Mouse (Mus musculus): ENCODE measurements around the gene Ormdl3. TPM values are rescaled to one million over a fixed set of nuclear protein-coding genes. Genes with fewer than 3 reads are reported as not detected.
A peak's percentile ranks its signal among the peaks of the same experiment; 100 is the strongest.
"Not testable (repeated sequence)": the region's sequence is repeated elsewhere in the genome, so short reads cannot be mapped to it uniquely, and the experiment has no call there.

Ormdl3 gene
- 10 to 100 TPM in 2 of 26 experiments, 1 to 10 TPM in 23, under 1 TPM in 1; 0.87 to 11.5 (median 2.3) TPM for total RNA-seq (2018; cell fraction: chromatin; rRNA removed)
- total RNA-seq (2018; cell fraction: cytosol; rRNA removed) = 10 to 100 TPM in 24 of 26 experiments, 1 to 10 TPM in 2; 8.2 to 24.7 (median 16.7) TPM
- total RNA-seq (2018; cell fraction: nucleus; rRNA removed) = 10 to 100 TPM in 15 of 26 experiments, 1 to 10 TPM in 11; 5.1 to 25.3 (median 11.7) TPM
- 12.4 to 23.2 TPM (median 22.9 TPM) in 3 replicates for polyA plus RNA-seq (2018)

DNA sequence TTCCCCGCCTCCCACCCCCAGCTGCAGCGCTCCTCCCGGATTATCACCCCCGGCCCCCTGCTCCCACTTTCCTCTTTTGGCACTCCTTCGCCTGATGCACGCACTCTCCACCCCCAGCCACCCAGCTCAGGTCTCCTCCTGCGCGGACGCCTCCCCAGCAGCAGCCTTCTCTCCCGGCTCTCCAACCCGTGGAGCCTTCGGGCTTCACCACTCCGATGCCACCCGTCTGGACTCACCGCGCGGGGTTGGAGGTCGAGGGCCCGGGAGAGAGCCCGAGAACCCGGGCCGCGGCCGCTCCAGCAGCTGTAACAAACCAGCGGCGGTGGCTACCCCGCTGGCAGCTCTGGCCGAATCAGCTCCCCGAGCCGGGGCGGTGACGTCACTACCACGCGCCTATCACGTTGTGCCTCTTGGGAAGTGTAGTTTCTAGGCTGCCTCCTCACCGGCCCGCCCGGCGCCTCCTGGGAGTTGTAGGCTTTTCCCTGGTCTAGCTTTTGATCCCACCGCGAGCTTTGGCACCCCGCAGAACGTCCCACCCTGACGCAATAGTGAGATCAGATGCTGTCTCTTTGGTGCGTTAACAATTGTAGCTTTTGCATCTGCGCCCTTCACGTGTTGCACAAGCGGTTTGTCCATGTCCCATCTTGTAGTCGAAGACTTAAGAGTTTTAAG lies at the start of gene Ormdl3:
Gene Ormdl3, minus strand, starts transcription at position 477 of the 672 bp plus-strand sequence.
- Histone ChIP-seq H3K79me2 (ENCODE audit: inconsistent target) (peaks cover 27% of the 10 kb centered on the region), H3K27ac (peak within 1 kb of the TSS; percentile 35), H3K4me3 (ENCODE audit: inconsistent target) (peak within 1 kb of the TSS; percentile 89), H3K36me3 (ENCODE audit: inconsistent target) (peaks cover 13% of the 10 kb centered on the region; the same call in 1 of the 2 replicates)
- under 1% methylated on average over 46 of the region's 49 CpGs for WGBS (ENCODE audit: missing documents)

DNA sequence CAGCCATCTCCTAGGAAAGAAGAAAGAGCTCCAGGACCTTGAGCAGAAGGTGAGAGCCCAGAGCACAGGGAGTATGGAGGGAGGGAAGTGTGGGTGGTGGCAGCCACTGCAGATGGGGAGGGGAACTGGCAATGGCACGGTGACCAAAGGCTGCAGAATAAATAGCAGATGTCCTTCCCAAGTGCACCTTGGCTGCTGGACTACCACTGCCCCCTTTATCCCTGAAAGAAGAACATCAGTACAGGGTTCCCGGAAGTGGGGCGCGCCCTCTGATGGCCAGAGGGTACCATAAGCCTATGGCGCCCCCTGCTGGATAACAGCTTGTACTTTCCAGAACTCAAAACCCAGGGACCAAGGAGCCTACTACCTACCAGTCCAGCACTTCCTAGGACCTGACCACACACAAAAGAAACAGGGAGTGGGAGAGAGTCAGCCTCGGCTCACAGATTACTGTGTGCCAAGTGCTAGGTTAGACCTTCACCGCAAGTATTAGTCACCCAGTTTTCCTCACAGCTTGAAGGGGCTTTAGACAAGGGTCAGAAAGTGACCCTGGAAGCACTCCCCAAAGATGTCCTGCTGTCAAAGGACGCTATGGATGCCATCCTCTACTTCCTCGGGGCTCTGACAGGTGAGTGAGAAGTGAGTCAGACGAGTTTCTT lies 48.3 kb upstream of the Ormdl3 start:
- H3K27ac ChIP-seq; H3K4me3 ChIP-seq (ENCODE audit: inconsistent target): not testable (repeated sequence)
- 39% methylated on average over 10 of the region's 10 CpGs for WGBS (ENCODE audit: missing documents)

GRCm38 (mm10) chr11:98630646-98631045 lies 43.5 kb upstream of the Ormdl3 start:
- Histone ChIP-seq H3K79me2 (ENCODE audit: inconsistent target) (no peaks in the 10 kb centered on the region), H3K4me3 (ENCODE audit: inconsistent target) (no peak overlapping the region), H3K36me3 (ENCODE audit: inconsistent target) (no peaks in the 10 kb centered on the region), H3K27ac (no peak overlapping the region)
- 88% methylated on average over 5 of the region's 5 CpGs for WGBS (ENCODE audit: missing documents)

More for the DNA sequence above, 48.3 kb upstream of the Ormdl3 start:
- H3K79me2 ChIP-seq (ENCODE audit: inconsistent target); H3K36me3 ChIP-seq (ENCODE audit: inconsistent target): not testable (repeated sequence)

DNA sequence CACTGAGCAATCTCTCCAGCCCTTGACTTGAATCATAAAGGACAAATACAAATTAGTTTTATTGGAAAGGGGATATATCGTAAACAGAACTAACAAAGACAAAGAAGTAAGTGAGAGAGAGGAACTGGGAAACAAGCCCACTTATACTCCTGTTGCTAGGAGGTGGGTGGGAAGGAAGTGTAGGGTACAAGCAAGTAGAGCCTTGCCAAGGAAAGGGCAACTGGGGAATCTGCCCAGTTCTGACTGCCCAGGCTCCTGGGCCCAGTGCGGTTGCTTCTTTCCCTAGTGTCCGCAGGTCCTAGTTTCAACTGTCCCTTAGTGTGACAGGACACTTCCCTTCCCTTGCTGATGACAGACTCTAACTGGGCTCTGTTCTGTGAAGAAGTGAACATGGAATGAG lies 41.5 kb upstream of the Ormdl3 start:
- H3K27ac ChIP-seq = no peak overlapping the region
- H3K4me3 ChIP-seq (ENCODE audit: inconsistent target) = no peak overlapping the region
- H3K36me3 ChIP-seq (ENCODE audit: inconsistent target) = no peaks in the 10 kb centered on the region
- no peaks in the 10 kb centered on the region for H3K79me2 ChIP-seq (ENCODE audit: inconsistent target)
- WGBS (ENCODE audit: missing documents) = 89% methylated on average over 1 of the region's 3 CpGs

DNA sequence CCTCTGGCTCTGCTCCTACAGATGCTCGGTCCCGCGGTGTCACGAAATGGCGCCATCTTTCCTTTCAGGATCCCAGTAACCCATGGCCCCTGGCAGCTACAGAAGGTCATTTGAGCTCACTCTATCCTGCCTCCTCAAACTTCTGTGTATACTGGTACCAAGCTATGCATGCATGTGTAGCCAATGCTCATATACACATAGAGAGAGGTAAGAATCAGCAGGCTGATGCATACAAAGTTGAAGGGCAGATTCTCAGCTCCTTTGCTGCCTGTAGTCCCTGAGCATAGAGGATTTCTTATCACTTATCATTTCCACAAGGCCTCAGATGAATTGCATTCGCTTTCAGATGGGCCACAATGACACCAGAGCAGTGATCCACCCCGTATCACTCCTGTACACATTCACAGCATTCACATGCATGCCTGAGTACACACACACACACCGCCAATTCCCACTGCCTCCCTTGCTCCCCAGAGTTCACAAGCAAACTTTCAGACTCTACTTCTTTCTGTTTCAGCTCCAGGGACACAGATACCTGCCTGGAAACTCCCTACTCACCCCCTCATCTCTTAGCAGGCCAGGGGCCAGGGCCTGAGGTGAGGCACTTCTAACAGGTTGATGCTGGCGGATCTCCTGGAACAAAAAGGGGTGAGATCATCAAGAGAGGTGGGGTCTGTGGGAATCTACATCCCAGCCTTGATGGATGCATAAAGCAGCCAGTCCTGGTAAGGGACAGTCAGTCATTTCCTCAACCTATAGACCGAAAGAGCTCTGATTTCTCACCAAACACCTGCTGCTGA lies 38.6 kb upstream of the Ormdl3 start, which contains the start of the genes Gm12355 and Gsdma3:
Gene Gm12355, minus strand, starts transcription at position 51 of the 800 bp plus-strand sequence.
Gene Gsdma3, plus strand, starts transcription at position 750 of the 800 bp plus-strand sequence.
- Histone ChIP-seq H3K79me2 (ENCODE audit: inconsistent target) (no peaks in the 10 kb centered on the region), H3K4me3 (ENCODE audit: inconsistent target) (no peak within 1 kb of the TSS), H3K27ac (no peak within 1 kb of the TSS), H3K36me3 (ENCODE audit: inconsistent target) (no peaks in the 10 kb centered on the region)
- 91% methylated on average over 10 of the region's 10 CpGs for WGBS (ENCODE audit: missing documents)

GRCm38 (mm10) chr11:98624381-98624780 lies 37.2 kb upstream of the Ormdl3 start:
- not testable (repeated sequence) for H3K36me3 ChIP-seq (ENCODE audit: inconsistent target); H3K79me2 ChIP-seq (ENCODE audit: inconsistent target); H3K27ac ChIP-seq; H3K4me3 ChIP-seq (ENCODE audit: inconsistent target)
- WGBS (ENCODE audit: missing documents) = 100% methylated on average over 1 of the region's 2 CpGs

DNA sequence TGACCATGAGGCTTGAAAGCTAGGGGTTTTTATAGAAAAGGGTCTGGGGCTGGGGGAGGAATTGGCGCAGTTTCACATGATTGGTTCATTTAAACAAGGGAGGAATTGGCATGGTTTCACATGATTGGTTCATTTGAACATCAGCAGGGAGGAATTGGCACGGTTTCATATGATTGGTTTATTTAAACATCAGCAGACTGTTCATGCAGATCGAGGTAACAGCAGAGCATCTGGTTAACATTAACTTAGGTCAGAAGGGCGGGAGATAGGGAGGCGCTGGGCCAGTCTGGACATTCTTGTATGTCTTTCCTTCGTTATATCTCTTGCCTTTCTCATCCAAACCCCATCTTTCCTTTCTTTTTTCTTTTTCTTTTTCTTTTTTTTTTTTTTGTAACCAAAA lies 36.8 kb upstream of the Ormdl3 start:
- H3K27ac ChIP-seq; H3K36me3 ChIP-seq (ENCODE audit: inconsistent target); H3K79me2 ChIP-seq (ENCODE audit: inconsistent target); H3K4me3 ChIP-seq (ENCODE audit: inconsistent target): not testable (repeated sequence)
- WGBS (ENCODE audit: missing documents) = 82% methylated on average over 6 of the region's 6 CpGs

DNA sequence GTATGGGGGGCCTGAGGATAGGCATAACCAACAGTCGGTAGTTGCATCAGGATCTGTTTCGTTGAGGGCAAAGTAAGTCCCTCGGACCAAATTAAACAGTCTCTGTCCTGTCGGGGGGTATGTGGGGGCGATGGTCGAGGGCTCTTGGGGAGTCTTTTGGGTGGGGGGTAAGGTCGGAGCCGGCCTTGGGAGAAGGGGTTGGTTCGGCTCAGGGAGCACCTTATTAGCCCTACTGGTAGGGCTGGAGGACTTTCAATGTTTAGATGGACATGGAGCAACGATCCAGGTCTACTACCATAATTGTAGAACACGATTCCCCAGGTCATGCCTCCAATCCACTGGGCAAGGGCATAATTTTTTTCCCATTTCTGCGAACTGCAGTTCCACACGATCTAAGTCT lies 33.6 kb upstream of the Ormdl3 start:
- WGBS (ENCODE audit: missing documents) = 96% methylated on average over 13 of the region's 13 CpGs
- no peaks in the 10 kb centered on the region for H3K36me3 ChIP-seq (ENCODE audit: inconsistent target)

DNA sequence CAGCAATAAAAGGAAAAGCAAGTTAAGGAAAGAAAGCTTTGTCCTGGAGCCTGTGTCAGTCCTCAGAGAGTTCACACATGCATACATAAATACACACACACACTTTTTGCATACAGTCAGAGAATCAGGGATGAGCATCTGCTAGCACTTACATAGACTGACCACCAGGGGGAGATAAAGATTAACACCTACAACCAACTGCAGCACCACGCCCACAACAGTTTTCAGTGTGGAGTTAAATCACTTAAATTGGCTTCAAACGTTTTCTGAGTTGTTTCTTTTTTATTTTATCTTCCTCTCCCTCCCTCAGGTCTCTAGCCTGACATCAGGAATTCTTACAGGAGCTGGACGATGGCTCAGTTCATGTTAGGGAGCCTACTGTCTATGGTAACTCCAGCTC lies 19.6 kb upstream of the Ormdl3 start:
- WGBS (ENCODE audit: missing documents) = 7% methylated on average over 3 of the region's 3 CpGs
- no peak overlapping the region for H3K4me3 ChIP-seq (ENCODE audit: inconsistent target)
- H3K79me2 ChIP-seq (ENCODE audit: inconsistent target) = no peaks in the 10 kb centered on the region

More for the DNA sequence above, 33.6 kb upstream of the Ormdl3 start:
- Histone ChIP-seq H3K79me2 (ENCODE audit: inconsistent target) (no peaks in the 10 kb centered on the region), H3K4me3 (ENCODE audit: inconsistent target) (no peak overlapping the region), H3K27ac (no peak overlapping the region)

DNA sequence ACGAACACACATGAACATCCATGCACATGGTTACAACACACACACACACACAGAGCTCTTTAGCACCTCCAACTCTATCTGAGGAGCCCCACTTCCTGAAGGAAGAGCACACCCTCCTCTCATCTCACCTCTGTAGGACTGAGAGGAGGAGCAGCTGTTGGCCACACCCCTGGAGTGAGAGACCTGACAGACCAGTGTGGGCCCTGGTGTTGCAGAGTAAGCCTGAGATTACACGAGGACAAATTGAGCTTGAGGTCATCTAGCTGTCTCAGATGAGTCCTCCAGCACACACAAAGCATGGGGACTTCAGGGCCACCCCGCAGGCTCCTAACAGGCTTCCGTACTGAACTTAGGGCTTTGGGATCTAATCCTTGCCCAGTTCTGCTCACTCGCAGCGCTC lies 17.7 kb upstream of the Ormdl3 start:
- H3K79me2 ChIP-seq (ENCODE audit: inconsistent target); H3K36me3 ChIP-seq (ENCODE audit: inconsistent target); H3K4me3 ChIP-seq (ENCODE audit: inconsistent target); H3K27ac ChIP-seq: not testable (repeated sequence)
- 73% methylated on average over 6 of the region's 6 CpGs for WGBS (ENCODE audit: missing documents)

More for the DNA sequence above, 19.6 kb upstream of the Ormdl3 start:
- Histone ChIP-seq H3K27ac (no peak overlapping the region), H3K36me3 (ENCODE audit: inconsistent target) (no peaks in the 10 kb centered on the region)

DNA sequence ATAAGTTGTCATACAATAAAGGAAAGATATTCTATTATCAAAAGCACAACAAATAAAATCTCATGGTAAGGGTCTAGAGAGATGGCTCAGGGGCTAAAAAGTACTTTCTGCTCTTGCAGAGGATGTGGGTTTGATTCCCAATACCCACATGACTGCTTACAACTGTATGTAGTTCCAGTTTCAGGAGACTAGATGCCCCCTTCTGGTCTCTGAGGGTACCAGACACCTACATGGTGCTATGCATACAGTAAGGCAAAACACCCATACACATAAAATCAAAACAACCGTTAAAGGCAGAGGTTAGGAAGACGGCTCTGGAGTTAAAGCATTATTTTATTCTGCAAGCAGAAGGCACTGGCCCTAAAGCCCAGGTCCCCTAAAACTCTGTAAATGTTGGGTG lies 16.8 kb upstream of the Ormdl3 start:
- no peak overlapping the region for H3K4me3 ChIP-seq (ENCODE audit: inconsistent target)
- 87% methylated on average over 2 of the region's 2 CpGs for WGBS (ENCODE audit: missing documents)
- no peaks in the 10 kb centered on the region for H3K36me3 ChIP-seq (ENCODE audit: inconsistent target)
- H3K27ac ChIP-seq = no peak overlapping the region
- no peaks in the 10 kb centered on the region for H3K79me2 ChIP-seq (ENCODE audit: inconsistent target)

DNA sequence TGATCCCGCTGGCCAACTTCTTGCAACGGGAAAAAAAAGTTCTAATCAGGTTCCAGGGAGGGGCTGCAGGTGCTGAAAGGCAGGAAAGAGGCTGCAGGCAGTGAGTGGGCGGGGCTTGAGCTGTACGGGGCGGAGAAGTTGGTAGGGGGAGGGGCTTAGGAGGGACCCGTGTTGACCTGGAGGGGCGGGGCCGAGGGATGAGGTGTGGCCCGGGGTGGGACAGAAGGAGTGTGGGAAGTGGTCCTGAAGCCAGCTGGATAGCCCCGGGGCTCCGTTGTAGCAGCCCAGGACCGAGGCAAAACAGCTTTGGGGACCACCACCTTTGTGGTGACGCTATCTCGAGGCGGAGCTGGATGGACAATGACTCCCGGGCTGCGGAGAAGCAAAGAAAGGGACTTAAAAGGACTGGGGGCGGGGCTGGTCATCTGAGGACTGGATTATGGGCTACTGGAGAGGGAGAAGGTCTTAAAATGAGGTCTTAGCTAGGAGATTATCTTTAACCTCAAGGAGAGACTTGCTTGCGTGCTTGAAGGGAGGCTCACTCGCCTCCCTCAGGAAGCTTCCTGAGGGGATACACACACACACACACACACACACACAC lies 15.0 kb upstream of the Ormdl3 start:
- Histone ChIP-seq H3K27ac (no peak overlapping the region), H3K4me3 (ENCODE audit: inconsistent target) (no peak overlapping the region), H3K36me3 (ENCODE audit: inconsistent target) (no peaks in the 10 kb centered on the region), H3K79me2 (ENCODE audit: inconsistent target) (no peaks in the 10 kb centered on the region)
- WGBS (ENCODE audit: missing documents) = 6% methylated on average over 19 of the region's 20 CpGs

DNA sequence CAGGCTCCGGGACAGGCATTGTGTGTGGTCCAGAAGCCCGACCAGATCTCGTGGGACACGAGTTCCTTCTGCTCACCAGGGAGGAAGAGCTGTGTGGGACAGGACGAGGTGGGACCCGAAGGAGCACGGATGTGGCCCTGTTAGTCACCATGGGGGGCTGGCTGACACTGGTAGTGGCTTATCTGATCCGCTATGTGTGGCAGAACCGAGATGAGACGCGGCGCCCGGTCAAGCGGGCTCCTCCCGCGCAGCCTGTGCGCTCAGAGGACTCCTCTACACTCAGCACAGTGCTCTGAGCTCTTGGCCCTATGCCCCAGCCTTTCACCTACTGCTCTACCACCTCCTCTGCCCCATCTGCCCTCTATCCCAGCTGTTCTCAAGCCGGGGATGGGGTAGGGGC lies 12.1 kb upstream of the Ormdl3 start:
- Histone ChIP-seq H3K36me3 (ENCODE audit: inconsistent target) (no peaks in the 10 kb centered on the region), H3K4me3 (ENCODE audit: inconsistent target) (no peak overlapping the region), H3K27ac (no peak overlapping the region), H3K79me2 (ENCODE audit: inconsistent target) (no peaks in the 10 kb centered on the region)
- 26% methylated on average over 18 of the region's 18 CpGs for WGBS (ENCODE audit: missing documents)

- Histone ChIP-seq H3K36me3 (ENCODE audit: inconsistent target) (no peaks in the 10 kb centered on the region), H3K79me2 (ENCODE audit: inconsistent target) (no peaks in the 10 kb centered on the region), H3K27ac (no peak overlapping the region), H3K4me3 (ENCODE audit: inconsistent target) (no peak overlapping the region)
- 55% methylated on average over 18 of the region's 18 CpGs for WGBS (ENCODE audit: missing documents)
These were observed 11.7 kb upstream of the Ormdl3 start for GRCm38 (mm10) chr11:98598851-98599290.
